Mouse (Mus musculus) cerebellum, adult 2 months (tissue): Measurements from ENCODE around the gene Nudt14.

ENCODE experiments used
- CTCF ChIP-seq: fragments of 200-500 bp; IDR thresholded peaks from 2 replicates; pipeline ENCODE4 v1.5.1; 2011; ENCODE audit warnings: low read depth, mild to moderate bottlenecking, control low read depth, low read length, moderate library complexity, borderline replicate concordance; ENCODE audit not compliant: insufficient read depth
- POLR2A ChIP-seq: fragments of 200-500 bp; IDR thresholded peaks from 2 replicates; pipeline ENCODE4 v1.6.1; 2011; ENCODE audit warnings: low read length, control low read depth, borderline replicate concordance; ENCODE audit not compliant: insufficient read depth

GRCm38 (mm10) chr12:112965783-112966182 lies 23.9 kb upstream of the Nudt14 start:
- TF ChIP-seq POLR2A (no peak), CTCF (no peak)
